Mouse (Mus musculus): Measurements from ENCODE around the gene Amz2. TPM values are rescaled to one million over a fixed set of nuclear protein-coding genes. Genes with fewer than 3 reads are reported as not detected.

Gene Amz2
- polyA plus RNA-seq, 1 experiment from 2014 or later: 63.6 TPM

DNA sequence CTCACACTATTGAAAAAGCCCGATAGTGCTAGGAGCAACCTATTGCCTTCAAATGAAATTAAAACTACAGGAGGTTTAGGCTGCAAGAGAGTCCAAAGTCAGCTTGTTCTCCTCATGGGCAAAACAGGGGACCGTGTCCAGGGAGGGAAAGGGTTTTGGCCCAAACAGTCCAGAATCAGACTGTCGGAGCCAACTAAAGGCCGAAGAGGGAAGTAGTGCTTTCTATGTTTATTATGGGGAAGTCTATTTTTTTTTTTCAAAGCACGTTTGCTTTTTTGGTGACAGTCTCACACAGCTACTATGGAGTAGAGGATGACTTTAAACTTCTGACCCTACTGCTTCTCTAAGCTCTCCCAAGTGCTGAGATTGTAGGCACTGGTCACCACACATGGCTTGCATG, 42.4 kb downstream of the Amz2 start:
- Histone ChIP-seq H3K27me3 (ENCODE audit: control insufficient read depth, insufficient read depth, low read length) (peaks cover 15% of the 10 kb centered on the region), H3K4me2 (ENCODE audit: low read length) (no peak overlapping the region), H3K4me1 (ENCODE audit: control insufficient read depth, insufficient read depth, low read length) (0 out of 2 replicates have a peak, but pooled peaks cover 4% of the 10 kb centered on the region), H3K27ac (replicated peaks; ENCODE audit: low read depth, low read length) (no peak overlapping the region), H3K9me3 (ENCODE audit: control insufficient read depth, low read length) (no peaks in the 10 kb centered on the region), H3K9ac (replicated peaks; ENCODE audit: low read length) (no peak overlapping the region), H3K4me3 (replicated peaks; ENCODE audit: low read depth, low read length) (no peak overlapping the region), H3K36me3 (ENCODE audit: control insufficient read depth, insufficient read depth, low read length) (no peaks in the 10 kb centered on the region)
- ATAC-seq (ENCODE audit: low FRiP score, low TSS enrichment): no peak
- WGBS: 89% methylated on average over 5 of the region's 5 CpGs
- no peak for DNase-seq

DNA sequence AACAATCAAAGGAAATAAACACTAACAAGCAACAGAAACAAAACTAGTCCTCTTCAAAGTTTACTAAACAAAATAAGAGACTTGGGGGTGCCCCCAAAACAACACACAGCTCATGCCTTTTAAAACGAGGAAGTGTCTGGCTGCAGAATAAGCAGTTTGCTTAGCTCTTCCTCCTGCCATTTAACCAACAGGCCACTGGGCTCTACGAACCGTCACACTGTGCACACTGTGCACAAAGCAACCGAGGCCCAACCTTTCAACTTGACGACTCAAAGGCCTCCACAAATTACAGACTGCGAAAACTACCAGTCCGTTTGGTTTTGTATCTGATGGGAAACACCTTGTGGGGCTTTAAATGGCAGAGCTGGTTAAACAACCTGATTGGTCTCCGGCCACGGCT, 44.4 kb downstream of the Amz2 start:
- Histone ChIP-seq H3K4me1 (ENCODE audit: control insufficient read depth, insufficient read depth, low read length) (0 out of 2 replicates have a peak, but pooled peaks cover 4% of the 10 kb centered on the region), H3K27me3 (ENCODE audit: control insufficient read depth, insufficient read depth, low read length) (peaks cover 15% of the 10 kb centered on the region), H3K4me3 (replicated peaks; ENCODE audit: low read depth, low read length) (no peak overlapping the region), H3K4me2 (ENCODE audit: low read length) (no peak overlapping the region), H3K36me3 (ENCODE audit: control insufficient read depth, insufficient read depth, low read length) (no peaks in the 10 kb centered on the region), H3K9ac (replicated peaks; ENCODE audit: low read length) (no peak overlapping the region), H3K9me3 (ENCODE audit: control insufficient read depth, low read length) (no peaks in the 10 kb centered on the region), H3K27ac (replicated peaks; ENCODE audit: low read depth, low read length) (no peak overlapping the region)
- DNase-seq: no peak
- WGBS: 72% methylated on average over 9 of the region's 9 CpGs
- no peak for ATAC-seq (ENCODE audit: low FRiP score, low TSS enrichment)

DNA sequence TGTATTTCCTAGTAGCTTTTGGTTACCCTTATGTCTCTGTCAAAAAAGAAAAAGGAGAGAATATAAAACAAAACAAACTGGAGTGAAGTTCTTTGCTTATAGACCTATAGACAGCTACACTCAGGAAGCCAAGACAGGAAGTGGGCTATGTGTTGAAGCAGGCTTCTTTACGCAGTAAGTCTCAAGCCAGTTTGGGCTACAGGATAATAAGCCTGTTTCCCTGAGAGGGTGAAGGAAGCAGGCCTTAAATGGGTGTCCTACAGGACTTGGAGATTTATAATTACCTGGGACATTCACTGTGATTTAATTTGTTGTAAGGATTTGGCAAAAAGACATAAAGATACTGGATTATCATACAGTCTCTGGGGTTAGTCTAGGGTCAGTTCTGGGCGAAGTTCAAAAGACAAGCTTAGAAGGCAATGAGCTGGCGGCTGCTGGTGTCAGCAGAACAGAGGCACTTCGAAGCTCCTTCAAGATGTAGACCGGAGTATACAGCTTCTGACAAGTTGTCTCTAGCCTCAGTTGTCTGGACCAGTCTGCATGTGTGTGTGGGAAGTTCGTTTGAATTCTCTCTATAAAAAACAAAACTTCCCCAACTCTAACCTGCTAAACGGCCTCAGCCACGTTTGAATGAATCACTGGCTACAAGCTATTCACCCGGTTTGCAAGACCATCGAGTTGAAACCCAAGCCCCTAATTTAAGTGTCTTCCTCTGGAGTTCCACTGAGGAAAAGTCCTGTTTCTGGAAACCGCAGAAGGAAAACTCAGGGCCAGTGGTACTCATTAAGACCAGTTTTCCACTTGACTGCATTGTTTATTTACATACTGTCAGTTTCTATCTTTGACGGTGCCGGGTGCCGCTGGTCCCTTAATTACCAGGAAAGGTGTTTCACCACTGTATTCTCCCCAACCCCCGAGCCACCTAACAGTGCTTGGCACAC, 45.4 kb downstream of the Amz2 start:
- no peak for ATAC-seq (ENCODE audit: low FRiP score, low TSS enrichment)
- Histone ChIP-seq H3K4me1 (ENCODE audit: control insufficient read depth, insufficient read depth, low read length) (0 out of 2 replicates have a peak, but pooled peaks cover 4% of the 10 kb centered on the region), H3K27ac (replicated peaks; ENCODE audit: low read depth, low read length) (no peak overlapping the region), H3K9ac (replicated peaks; ENCODE audit: low read length) (no peak overlapping the region), H3K4me3 (replicated peaks; ENCODE audit: low read depth, low read length) (peak overlapping the region; percentile 82; the same call in 1 of the 2 replicates), H3K4me2 (ENCODE audit: low read length) (peak overlapping the region; percentile 74), H3K36me3 (ENCODE audit: control insufficient read depth, insufficient read depth, low read length) (no peaks in the 10 kb centered on the region), H3K27me3 (ENCODE audit: control insufficient read depth, insufficient read depth, low read length) (peaks cover 15% of the 10 kb centered on the region), H3K9me3 (ENCODE audit: control insufficient read depth, low read length) (no peaks in the 10 kb centered on the region)
- 40% methylated on average over 15 of the region's 15 CpGs for WGBS
- no peak for DNase-seq

DNA sequence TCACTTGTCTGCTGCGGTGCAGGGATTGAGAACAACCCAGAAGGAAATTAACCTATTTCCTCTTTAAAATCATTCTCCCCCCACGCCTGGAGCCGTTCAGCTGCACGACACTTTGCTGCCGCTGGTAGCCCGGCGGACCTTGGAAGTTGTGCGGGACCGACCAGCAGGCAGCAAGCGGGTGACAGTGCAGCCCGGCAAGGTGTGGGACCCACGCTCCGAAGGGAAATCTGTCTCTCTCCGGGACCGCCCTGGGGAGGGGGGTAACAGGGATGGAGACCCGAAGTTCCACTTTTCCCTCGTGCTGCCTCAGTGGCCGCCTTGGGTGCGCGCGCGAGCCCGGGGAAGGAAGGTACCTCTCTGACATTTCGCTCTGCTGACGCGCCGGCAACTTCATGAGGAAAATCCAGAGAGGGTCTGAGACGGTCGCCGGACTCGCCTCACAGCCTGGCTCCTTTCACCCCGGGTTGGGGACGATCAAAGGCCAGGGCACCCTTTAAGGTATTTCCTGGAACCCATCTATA, 46.5 kb downstream of the Amz2 start:
- ATAC-seq (ENCODE audit: low FRiP score, low TSS enrichment) (no peak), DNase-seq (peak; percentile 67)
- WGBS: under 1% methylated on average over 33 of the region's 33 CpGs
- no peaks in the 10 kb centered on the region for H3K36me3 ChIP-seq (ENCODE audit: control insufficient read depth, insufficient read depth, low read length)
- H3K9ac ChIP-seq (replicated peaks; ENCODE audit: low read length): peak overlapping the region; percentile 79
- H3K4me3 ChIP-seq (replicated peaks; ENCODE audit: low read depth, low read length): peak overlapping the region; percentile 82
- peak overlapping the region; percentile 74 for H3K4me2 ChIP-seq (ENCODE audit: low read length)
- H3K9me3 ChIP-seq (ENCODE audit: control insufficient read depth, low read length): no peaks in the 10 kb centered on the region
- H3K27ac ChIP-seq (replicated peaks; ENCODE audit: low read depth, low read length): no peak overlapping the region
- H3K27me3 ChIP-seq (ENCODE audit: control insufficient read depth, insufficient read depth, low read length): peaks cover 15% of the 10 kb centered on the region
- 0 out of 2 replicates have a peak, but pooled peaks cover 4% of the 10 kb centered on the region for H3K4me1 ChIP-seq (ENCODE audit: control insufficient read depth, insufficient read depth, low read length)

DNA sequence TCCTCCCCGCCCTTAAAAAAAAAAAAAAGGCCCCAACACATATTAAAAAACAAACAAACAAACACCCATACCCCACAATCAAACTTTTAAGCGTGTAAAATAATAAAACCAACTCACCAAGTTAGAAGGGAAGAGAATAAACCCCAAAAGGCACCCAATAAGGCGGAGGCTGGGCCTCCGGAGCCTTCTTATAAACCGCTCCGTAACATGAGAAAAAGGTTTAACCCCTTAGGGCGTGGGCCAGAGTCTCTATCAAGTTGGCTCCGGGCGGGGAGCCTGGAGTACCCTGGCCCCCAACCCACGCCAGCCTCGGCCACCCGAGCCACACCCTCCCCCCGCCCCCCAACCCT, 47.0 kb downstream of the Amz2 start:
- Histone ChIP-seq H3K4me3 (replicated peaks; ENCODE audit: low read depth, low read length) (peak overlapping the region; percentile 82), H3K4me2 (ENCODE audit: low read length) (peak overlapping the region; percentile 74), H3K4me1 (ENCODE audit: control insufficient read depth, insufficient read depth, low read length) (0 out of 2 replicates have a peak, but pooled peaks cover 6% of the 10 kb centered on the region), H3K27me3 (ENCODE audit: control insufficient read depth, insufficient read depth, low read length) (peaks cover 15% of the 10 kb centered on the region), H3K9me3 (ENCODE audit: control insufficient read depth, low read length) (no peaks in the 10 kb centered on the region), H3K9ac (replicated peaks; ENCODE audit: low read length) (peak overlapping the region; percentile 79), H3K27ac (replicated peaks; ENCODE audit: low read depth, low read length) (peak overlapping the region; percentile 85), H3K36me3 (ENCODE audit: control insufficient read depth, insufficient read depth, low read length) (no peaks in the 10 kb centered on the region)
- ATAC-seq (ENCODE audit: low FRiP score, low TSS enrichment) (peak; percentile 53), DNase-seq (no peak)
- WGBS: 0% methylated on average over 12 of the region's 13 CpGs

DNA sequence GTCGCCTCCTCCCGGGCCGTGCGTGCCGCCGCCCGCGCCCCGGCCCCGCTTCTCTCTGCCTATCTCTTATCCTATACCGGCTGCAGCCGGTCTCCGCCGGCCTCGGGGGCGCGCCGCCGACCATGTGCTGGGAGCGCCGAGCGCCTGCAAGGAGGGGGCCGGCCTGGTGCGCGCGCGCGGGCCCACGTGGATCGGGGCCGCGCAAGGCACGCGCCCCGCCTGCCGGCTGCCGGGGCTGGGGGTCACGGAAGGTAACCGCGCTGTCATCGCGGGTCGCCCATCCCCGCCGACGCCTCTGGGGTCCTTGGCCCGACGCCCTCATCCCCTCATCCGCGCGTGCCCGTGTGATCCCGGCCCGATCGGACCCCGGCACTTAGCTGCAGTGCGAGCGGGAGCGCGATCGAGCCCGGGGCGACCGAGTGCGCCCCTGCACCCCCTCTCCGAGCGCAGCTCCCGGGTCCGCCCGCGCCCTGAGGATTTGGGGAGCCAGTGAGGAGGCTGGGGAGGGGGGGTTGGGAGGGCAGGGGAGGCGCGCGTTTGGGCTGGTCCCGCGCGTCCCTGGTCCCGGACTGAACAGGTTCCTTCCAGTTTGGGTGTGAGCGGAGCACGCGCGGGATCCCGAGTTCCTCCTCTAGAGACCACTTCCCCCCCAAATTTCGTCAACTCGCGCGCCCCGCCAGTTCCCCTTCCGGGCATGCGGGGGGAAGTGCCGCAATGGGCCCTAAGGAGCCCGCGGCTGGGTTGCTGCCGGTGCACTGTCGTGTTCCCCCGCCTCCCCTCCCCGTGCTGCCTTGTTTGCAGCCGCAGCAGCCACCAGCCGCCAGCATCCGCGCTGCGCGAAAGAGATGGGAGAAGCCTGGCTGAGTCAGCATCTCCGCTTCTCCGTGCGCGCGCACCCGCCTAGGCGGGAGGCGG, 47.7 kb downstream of the Amz2 start, which contains the start of the genes Arsg and Slc16a6:
Arsg (plus strand) TSS at position 204 of the 915 bp plus-strand sequence.
Slc16a6 (minus strand) TSS at position 428 of the 915 bp plus-strand sequence.
- Histone ChIP-seq H3K9ac (replicated peaks; ENCODE audit: low read length) (peak within 1 kb of the TSS; percentile 79), H3K36me3 (ENCODE audit: control insufficient read depth, insufficient read depth, low read length) (no peaks in the 10 kb centered on the region), H3K4me1 (ENCODE audit: control insufficient read depth, insufficient read depth, low read length) (0 out of 2 replicates have a peak, but pooled peaks cover 6% of the 10 kb centered on the region), H3K9me3 (ENCODE audit: control insufficient read depth, low read length) (no peaks in the 10 kb centered on the region), H3K27me3 (ENCODE audit: control insufficient read depth, insufficient read depth, low read length) (peaks cover 15% of the 10 kb centered on the region), H3K4me2 (ENCODE audit: low read length) (peak within 1 kb of the TSS; percentile 74), H3K27ac (replicated peaks; ENCODE audit: low read depth, low read length) (peak within 1 kb of the TSS; percentile 85), H3K4me3 (replicated peaks; ENCODE audit: low read depth, low read length) (peak within 1 kb of the TSS; percentile 82)
- WGBS: under 1% methylated on average over 103 of the region's 111 CpGs
- ATAC-seq (ENCODE audit: low FRiP score, low TSS enrichment) (peak; percentile 85), DNase-seq (peak; percentile 94)

DNA sequence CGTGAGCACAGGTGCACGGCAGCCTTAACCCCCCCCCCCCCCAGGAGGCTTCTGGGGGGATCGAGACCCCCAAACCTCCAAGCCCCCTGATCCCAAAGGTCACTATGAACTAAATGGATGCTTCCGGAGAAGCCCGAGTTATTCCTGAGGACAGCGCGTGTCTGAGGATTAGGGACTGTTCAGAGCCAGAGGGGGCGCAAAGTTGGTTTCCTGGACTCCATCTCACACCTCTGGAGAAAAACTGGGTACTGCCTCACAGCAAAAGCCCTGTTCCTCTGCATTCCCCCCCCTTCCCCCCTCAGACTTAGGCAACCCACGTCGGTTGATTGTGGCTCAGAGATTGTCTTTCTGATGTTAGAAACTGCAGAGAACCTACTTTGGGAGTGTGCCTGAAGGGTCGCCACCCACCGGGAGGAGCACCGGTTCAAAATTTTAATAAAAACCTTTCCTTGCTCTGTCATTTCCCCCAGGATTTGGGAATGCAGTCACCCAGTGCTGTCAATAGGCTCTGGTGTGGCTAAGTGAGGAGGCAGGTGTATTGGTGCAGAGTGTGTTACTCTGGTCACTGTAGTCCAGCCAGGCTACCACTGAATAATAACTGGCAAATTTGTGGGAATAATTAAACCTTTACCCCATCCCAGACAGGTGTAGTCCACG, 48.5 kb downstream of the Amz2 start:
- Histone ChIP-seq H3K4me1 (ENCODE audit: control insufficient read depth, insufficient read depth, low read length) (0 out of 2 replicates have a peak, but pooled peaks cover 6% of the 10 kb centered on the region), H3K27ac (replicated peaks; ENCODE audit: low read depth, low read length) (peak overlapping the region; percentile 85), H3K9me3 (ENCODE audit: control insufficient read depth, low read length) (no peaks in the 10 kb centered on the region), H3K27me3 (ENCODE audit: control insufficient read depth, insufficient read depth, low read length) (peaks cover 15% of the 10 kb centered on the region), H3K4me3 (replicated peaks; ENCODE audit: low read depth, low read length) (peak overlapping the region; percentile 82), H3K9ac (replicated peaks; ENCODE audit: low read length) (peak overlapping the region; percentile 79), H3K4me2 (ENCODE audit: low read length) (peak overlapping the region; percentile 74), H3K36me3 (ENCODE audit: control insufficient read depth, insufficient read depth, low read length) (no peaks in the 10 kb centered on the region)
- no peak for DNase-seq
- peak; percentile 56; the same call in 1 of the 2 replicates for ATAC-seq (ENCODE audit: low FRiP score, low TSS enrichment)
- WGBS: 13% methylated on average over 13 of the region's 14 CpGs

DNA sequence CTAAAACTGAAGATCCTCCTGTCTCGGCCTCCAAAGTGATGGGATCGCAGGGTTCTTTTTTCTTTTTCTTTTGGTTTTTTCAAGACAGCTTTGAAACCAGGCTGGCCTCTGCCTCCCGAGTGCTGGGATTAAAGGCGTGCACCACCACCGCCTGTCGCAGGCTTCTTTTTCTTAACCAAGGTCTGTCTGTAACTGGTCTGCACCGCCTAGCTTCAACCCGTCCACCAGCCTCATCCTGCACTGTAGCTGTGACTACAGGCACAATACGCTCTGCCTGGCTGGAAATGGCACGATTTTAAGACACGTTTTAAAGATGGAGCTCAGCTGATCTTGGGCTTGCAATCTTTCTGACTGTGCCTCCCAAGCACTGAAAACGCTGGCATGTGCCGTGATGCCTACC, 49.1 kb downstream of the Amz2 start:
- DNase-seq: no peak

More for the DNA sequence above, 49.1 kb downstream of the Amz2 start:
- no peaks in the 10 kb centered on the region for H3K36me3 ChIP-seq (ENCODE audit: control insufficient read depth, insufficient read depth, low read length)
- H3K9me3 ChIP-seq (ENCODE audit: control insufficient read depth, low read length): no peaks in the 10 kb centered on the region
- no peak overlapping the region for H3K9ac ChIP-seq (replicated peaks; ENCODE audit: low read length)
- H3K27ac ChIP-seq (replicated peaks; ENCODE audit: low read depth, low read length): no peak overlapping the region
- no peak for ATAC-seq (ENCODE audit: low FRiP score, low TSS enrichment)
- peaks cover 15% of the 10 kb centered on the region for H3K27me3 ChIP-seq (ENCODE audit: control insufficient read depth, insufficient read depth, low read length)
- 79% methylated on average over 13 of the region's 13 CpGs for WGBS
- H3K4me1 ChIP-seq (ENCODE audit: control insufficient read depth, insufficient read depth, low read length): 0 out of 2 replicates have a peak, but pooled peaks cover 6% of the 10 kb centered on the region
- H3K4me2 ChIP-seq (ENCODE audit: low read length): no peak overlapping the region
- H3K4me3 ChIP-seq (replicated peaks; ENCODE audit: low read depth, low read length): no peak overlapping the region

Measured in midbrain, embryonic 14.5 days (tissue).